Mouse (Mus musculus) hindbrain, embryonic 15.5 days (tissue): ENCODE results near the gene Acvrl1. TPM values are rescaled to one million over a fixed set of nuclear protein-coding genes. Genes with fewer than 3 reads are reported as not detected.

Experiments
- ATAC-seq: fragments of 200-750 bp; cut with Nextera tagmentation; 2 replicates; pipeline ENCODE4 v1.8.0; 2017; ENCODE audit warnings: low read depth, moderate number of reproducible peaks, moderate TSS enrichment; ENCODE audit not compliant: low FRiP score
- H3K27ac ChIP-seq: fragments of 300-500 bp; sonication (generic); replicated peaks from 2 replicates; pipeline ENCODE4 v1.5.1; 2015; ENCODE audit warnings: mild to moderate bottlenecking, inconsistent platforms
- H3K27me3 ChIP-seq: fragments of 300-500 bp; sonication (generic); 2 replicates; pipeline ENCODE4 v1.6.1; 2015; ENCODE audit warnings: control low read depth, inconsistent platforms
- H3K36me3 ChIP-seq: fragments of 300-500 bp; sonication (generic); 2 replicates; pipeline ENCODE4 v1.6.1; 2015; ENCODE audit warnings: control low read depth, inconsistent platforms
- H3K4me1 ChIP-seq: fragments of 300-500 bp; sonication (generic); replicated peaks from 2 replicates; pipeline ENCODE4 v1.6.1; 2015; ENCODE audit warnings: control low read depth, inconsistent platforms
- H3K4me2 ChIP-seq: fragments of 300-500 bp; sonication (generic); 2 replicates; pipeline ENCODE4 v1.6.1; 2015; ENCODE audit warnings: moderate library complexity, mild to moderate bottlenecking, inconsistent platforms
- H3K4me3 ChIP-seq: fragments of 300-500 bp; sonication (generic); 2 replicates; pipeline ENCODE4 v1.5.1; 2015; ENCODE audit warnings: mild to moderate bottlenecking, inconsistent platforms
- H3K9ac ChIP-seq: fragments of 300-500 bp; sonication (generic); 2 replicates; pipeline ENCODE4 v1.6.1; 2015; ENCODE audit warnings: inconsistent platforms
- H3K9me3 ChIP-seq: fragments of 300-500 bp; sonication (generic); 2 replicates; pipeline ENCODE4 v1.6.1; 2016; ENCODE audit warnings: control low read depth, inconsistent platforms
- WGBS: fragments of 180-500 bp; shearing (Covaris S2); methylation state at CpG from one replicate; pipeline ENCODE4 v1.1.7; 2015; 5-methylcytosine and 5-hydroxymethylcytosine counted together
- polyA plus RNA-seq: library from polyadenylated mRNA; unstranded; fragments of >200 nt; fragmentation: Nextera tagmentation; extraction: Ambion mirVana; gene quantifications from 2 replicates; pipeline ENCODE4 v1.2.1, GENCODE M21; 2015

Acvrl1 gene
- 9.5 and 9.6 TPM in 2 replicates for polyA plus RNA-seq

DNA sequence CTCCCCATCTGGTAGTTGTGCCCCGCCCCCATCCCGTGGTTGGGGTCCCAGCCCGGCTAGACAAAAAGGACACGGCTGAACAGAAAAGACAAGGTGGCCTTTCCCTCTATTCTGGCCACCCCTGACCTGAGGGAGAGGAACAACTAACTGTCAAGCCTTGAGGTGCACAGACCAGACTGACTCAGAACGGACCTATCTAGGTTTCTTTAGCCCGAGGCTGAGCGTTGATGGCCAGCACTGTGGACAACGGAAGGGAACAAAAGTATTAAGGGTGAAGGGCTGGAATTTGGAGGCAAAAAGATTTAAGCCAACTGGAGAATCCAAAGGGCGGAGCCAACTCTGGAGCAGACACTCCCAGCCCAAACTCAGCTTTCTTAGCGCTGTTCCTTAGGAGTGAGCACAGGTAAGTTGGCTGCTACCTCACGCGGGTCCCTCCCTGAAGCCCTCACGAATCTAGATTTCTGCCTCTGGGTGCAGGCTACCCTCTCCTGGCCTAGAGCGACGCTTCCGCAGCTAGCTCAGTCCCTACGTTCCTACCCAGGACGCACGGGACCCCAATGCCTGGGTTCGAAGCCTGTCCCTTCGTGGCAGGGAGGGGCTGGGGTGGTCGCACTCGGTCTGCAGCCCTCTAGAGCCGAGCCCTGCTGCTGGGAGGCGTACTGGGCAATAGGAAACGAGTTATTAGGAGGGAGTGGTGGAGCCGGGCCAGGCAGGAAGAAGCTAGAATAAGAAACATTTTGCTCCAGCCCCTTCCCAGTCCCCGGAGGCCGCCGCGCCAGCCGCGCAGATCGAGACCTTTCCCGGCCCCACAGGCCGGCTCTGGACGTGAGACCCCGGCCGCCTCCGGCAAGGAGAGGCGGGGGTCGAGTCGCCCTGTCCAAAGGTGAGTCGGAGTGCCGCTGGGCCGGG, at the start of gene Acvrl1:
Gene Acvrl1 (plus strand): TSS at position 342 of the 909 bp plus-strand sequence.
- Histone ChIP-seq H3K4me1 (peaks cover 9% of the 10 kb centered on the region; the same call in 1 of the 2 replicates), H3K27ac (no peak within 1 kb of the TSS), H3K27me3 (peaks cover 37% of the 10 kb centered on the region), H3K9me3 (no peaks in the 10 kb centered on the region), H3K4me2 (peak within 1 kb of the TSS; percentile 50), H3K4me3 (peak within 1 kb of the TSS; percentile 32), H3K36me3 (no peaks in the 10 kb centered on the region), H3K9ac (no peak within 1 kb of the TSS)
- no peak for ATAC-seq
- WGBS = 4% methylated on average over 46 of the region's 46 CpGs

DNA sequence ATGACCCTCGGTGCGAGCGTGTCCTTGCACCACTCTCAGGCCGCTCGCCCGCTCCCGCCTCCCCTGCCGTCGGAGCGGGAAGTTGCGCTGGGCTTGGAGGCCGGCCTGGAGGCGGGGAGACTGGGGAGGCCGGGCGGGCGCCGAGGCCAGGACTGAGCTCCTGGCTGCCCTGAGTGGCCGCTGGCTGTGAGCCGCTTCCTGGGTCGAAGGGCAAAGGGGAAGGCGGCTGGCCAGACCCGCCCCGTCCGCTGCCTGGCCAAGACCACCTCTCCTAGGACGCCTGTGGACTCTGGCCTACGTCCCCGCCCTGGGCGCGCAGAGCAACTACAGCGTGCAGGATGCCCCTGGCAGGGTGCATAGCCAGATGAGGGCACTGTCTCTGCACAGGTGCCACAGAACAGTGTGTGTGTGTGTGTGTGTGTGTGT, 49.6 kb upstream of the Acvrl1 start:
- peak overlapping the region; percentile 89 for H3K4me2 ChIP-seq
- peak overlapping the region; percentile 68 for H3K4me3 ChIP-seq
- WGBS = 2% methylated on average over 29 of the region's 30 CpGs
- H3K9me3 ChIP-seq = no peaks in the 10 kb centered on the region
- peaks cover 37% of the 10 kb centered on the region for H3K4me1 ChIP-seq
- ATAC-seq = peak; percentile 64
- peak overlapping the region; percentile 65 for H3K27ac ChIP-seq
- no peaks in the 10 kb centered on the region for H3K36me3 ChIP-seq
- H3K9ac ChIP-seq = peak overlapping the region; percentile 70
- H3K27me3 ChIP-seq = no peaks in the 10 kb centered on the region

DNA sequence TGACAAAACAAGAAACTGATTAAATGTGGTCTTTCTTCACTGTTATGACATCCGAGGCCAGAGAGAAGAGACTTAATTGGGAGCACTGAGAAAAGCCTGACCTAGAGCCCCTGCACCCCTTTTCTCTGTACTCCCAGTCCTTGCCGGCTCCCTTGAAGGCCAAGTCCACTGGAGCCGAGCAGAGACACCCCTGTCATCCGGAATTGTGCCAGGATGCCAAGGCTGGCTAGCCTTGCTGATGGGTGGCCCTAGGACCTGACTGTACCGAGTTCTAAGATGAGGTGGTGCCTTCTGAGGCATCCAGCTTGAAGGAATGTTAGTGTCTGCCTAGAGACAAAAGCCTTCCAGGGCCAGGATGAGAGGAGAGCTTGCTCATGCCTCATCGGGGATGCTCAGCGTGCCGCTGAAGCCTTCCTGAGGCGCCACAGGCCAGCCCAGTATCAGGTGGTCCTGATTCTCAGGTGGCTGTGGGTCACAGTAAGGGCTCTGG, 48.2 kb upstream of the Acvrl1 start:
- H3K4me1 ChIP-seq = peaks cover 36% of the 10 kb centered on the region
- H3K27me3 ChIP-seq = no peaks in the 10 kb centered on the region
- ATAC-seq = no peak
- H3K4me3 ChIP-seq = no peak overlapping the region
- H3K9ac ChIP-seq = no peak overlapping the region
- H3K9me3 ChIP-seq = no peaks in the 10 kb centered on the region
- H3K27ac ChIP-seq = no peak overlapping the region
- H3K4me2 ChIP-seq = no peak overlapping the region
- H3K36me3 ChIP-seq = no peaks in the 10 kb centered on the region
- 65% methylated on average over 9 of the region's 9 CpGs for WGBS

DNA sequence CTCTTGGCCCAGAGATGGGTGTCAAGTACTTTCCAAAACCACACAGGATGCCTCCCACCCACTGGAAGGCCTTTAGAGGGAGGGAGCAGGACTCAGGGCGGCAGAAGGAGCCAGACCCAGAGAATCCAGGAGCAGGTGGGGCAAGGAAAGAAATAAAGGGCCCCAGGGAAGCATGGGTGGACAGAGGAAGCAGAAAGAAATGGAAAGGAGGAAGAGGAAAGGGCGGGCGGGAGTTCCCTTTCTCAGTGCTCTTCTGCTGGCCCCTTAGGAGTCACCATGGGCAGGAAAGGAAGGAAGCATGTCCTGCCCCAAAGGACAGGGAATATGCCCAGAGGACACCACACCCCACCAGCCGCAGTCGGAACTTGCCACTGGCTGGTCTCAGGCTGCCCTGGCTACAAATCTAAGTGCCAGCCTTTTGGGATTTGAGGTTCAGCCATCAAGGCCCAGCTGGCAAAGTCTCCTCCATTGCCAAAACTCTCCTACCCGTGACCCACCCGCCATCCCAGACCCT, 47.2 kb upstream of the Acvrl1 start:
- Histone ChIP-seq H3K27me3 (no peaks in the 10 kb centered on the region), H3K27ac (no peak overlapping the region), H3K4me1 (peaks cover 26% of the 10 kb centered on the region), H3K9ac (no peak overlapping the region), H3K9me3 (no peaks in the 10 kb centered on the region), H3K4me3 (no peak overlapping the region), H3K4me2 (no peak overlapping the region), H3K36me3 (no peaks in the 10 kb centered on the region)
- WGBS = 63% methylated on average over 7 of the region's 7 CpGs
- no peak for ATAC-seq

DNA sequence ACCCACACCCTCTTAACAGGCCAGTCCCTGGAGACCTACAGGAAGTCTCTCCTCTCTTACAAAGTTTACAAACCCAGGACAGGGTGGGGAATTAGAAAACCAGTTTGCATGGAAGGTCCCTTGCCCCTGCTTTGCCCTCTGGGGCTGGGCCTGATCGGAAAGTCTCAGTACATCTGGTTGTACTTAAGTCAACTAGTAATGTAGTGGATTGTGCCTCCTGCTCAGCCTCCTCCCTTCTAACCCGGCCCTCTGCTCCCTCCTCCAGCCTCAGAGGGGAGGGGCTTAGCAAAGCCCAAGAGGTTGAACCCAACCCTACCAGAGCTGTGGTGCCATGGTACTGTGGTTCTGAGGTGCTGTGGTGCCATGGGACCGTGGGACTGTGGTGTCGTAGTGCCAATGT, 46.1 kb upstream of the Acvrl1 start:
- H3K36me3 ChIP-seq = no peaks in the 10 kb centered on the region
- peaks cover 15% of the 10 kb centered on the region for H3K4me1 ChIP-seq
- H3K4me3 ChIP-seq = no peak overlapping the region
- H3K9me3 ChIP-seq = no peaks in the 10 kb centered on the region
- no peak for ATAC-seq
- H3K27ac ChIP-seq = no peak overlapping the region
- no peak overlapping the region for H3K4me2 ChIP-seq
- 58% methylated on average over 4 of the region's 4 CpGs for WGBS
- H3K9ac ChIP-seq = no peak overlapping the region
- H3K27me3 ChIP-seq = no peaks in the 10 kb centered on the region

DNA sequence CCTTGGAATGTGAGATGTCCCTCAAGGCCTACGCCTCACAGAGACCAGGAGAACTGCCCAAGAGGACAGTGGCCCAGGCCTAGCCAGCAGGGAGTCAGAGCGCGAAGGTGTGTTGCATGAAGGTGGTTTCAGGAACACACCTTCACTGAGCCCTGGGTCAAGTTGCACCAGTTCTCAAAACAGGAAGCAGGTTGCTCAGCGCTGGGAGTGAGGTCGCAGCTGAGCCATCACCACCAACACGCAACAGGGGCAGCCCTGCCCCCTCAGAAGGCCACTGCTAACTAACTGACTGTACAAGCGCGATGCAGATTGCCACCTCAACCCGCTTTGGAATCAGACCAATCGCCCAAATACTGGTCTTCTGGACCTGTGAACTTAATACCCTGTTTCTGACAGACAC, 43.8 kb upstream of the Acvrl1 start:
- Histone ChIP-seq H3K36me3 (no peaks in the 10 kb centered on the region), H3K4me1 (peaks cover 6% of the 10 kb centered on the region), H3K9ac (no peak overlapping the region), H3K4me3 (no peak overlapping the region), H3K4me2 (no peak overlapping the region), H3K9me3 (no peaks in the 10 kb centered on the region), H3K27me3 (no peaks in the 10 kb centered on the region), H3K27ac (no peak overlapping the region)
- WGBS = 83% methylated on average over 10 of the region's 10 CpGs
- no peak for ATAC-seq

DNA sequence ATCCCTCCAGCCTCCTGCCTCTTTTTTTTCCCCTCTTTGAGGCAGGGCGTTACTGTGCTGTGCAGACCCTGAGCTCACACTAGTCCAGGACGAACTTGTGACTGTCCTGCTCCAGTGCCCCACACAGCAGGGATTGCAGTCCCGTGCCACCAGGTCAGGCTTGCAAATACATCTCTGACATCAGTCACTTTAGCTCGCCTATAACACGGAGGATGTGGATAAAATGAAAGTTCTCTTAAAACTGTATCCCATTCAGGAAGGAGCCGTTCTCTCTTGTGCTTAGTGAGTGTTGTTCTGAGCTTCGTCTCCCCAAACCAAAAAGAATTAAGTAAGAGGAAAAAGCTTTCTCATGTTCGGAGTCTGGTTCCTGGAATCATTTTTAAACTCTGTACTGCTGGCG, 41.9 kb upstream of the Acvrl1 start:
- no peaks in the 10 kb centered on the region for H3K36me3 ChIP-seq
- no peaks in the 10 kb centered on the region for H3K27me3 ChIP-seq
- WGBS = 67% methylated on average over 9 of the region's 9 CpGs
- ATAC-seq = no peak
- H3K27ac ChIP-seq = no peak overlapping the region
- H3K9ac ChIP-seq = no peak overlapping the region
- H3K4me1 ChIP-seq = peaks cover 6% of the 10 kb centered on the region
- no peaks in the 10 kb centered on the region for H3K9me3 ChIP-seq
- H3K4me3 ChIP-seq = no peak overlapping the region
- no peak overlapping the region for H3K4me2 ChIP-seq

DNA sequence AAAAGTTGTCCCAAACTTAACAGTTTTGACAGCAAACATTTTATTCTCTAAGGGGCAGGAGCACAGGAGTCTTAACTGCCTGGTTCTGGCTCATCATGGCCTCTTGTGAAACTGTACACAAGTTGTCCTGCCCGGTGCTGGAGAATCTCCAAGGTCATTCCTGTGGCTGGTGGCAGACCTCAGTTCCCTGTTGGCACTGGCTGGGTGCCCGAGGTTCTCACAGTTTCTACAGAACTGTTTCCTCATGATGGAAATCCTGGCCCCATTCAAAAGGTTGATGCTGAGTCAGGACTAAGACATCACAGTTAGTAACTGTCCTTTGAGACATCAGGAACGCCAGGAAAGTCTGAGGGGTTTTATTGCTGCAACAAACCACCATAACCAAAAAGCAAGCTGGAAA, 41.4 kb upstream of the Acvrl1 start:
- no peak overlapping the region for H3K4me3 ChIP-seq
- no peak overlapping the region for H3K27ac ChIP-seq
- 61% methylated on average over 3 of the region's 3 CpGs for WGBS
- H3K4me2 ChIP-seq = no peak overlapping the region
- H3K36me3 ChIP-seq = no peaks in the 10 kb centered on the region
- no peak overlapping the region for H3K9ac ChIP-seq
- peaks cover 6% of the 10 kb centered on the region for H3K4me1 ChIP-seq
- H3K27me3 ChIP-seq = no peaks in the 10 kb centered on the region
- H3K9me3 ChIP-seq = no peaks in the 10 kb centered on the region
- ATAC-seq = no peak

DNA sequence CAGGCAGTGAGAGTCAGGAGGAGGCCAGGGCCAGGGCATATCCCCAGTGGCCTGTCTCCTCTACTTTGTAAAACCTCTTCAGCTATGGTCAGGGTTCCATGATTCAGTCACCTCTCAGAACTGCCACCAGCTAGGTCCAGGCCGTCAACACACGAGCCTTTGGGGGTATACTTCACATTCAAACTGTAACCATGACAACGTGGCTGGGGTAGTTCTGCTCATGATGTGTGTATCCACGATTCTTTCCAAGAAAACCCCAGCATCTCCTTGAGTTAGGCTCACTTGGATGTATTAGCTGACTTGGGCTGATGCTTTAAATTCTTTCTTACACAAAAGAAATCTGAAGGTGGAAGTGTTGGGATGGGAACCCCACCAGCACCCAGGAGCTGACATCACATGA, 40.0 kb upstream of the Acvrl1 start:
- Histone ChIP-seq H3K4me2 (no peak overlapping the region), H3K27ac (no peak overlapping the region), H3K27me3 (no peaks in the 10 kb centered on the region), H3K9ac (no peak overlapping the region), H3K9me3 (no peaks in the 10 kb centered on the region), H3K4me3 (no peak overlapping the region), H3K4me1 (peaks cover 18% of the 10 kb centered on the region), H3K36me3 (no peaks in the 10 kb centered on the region)
- WGBS = 25% methylated on average over 4 of the region's 4 CpGs
- ATAC-seq = no peak

DNA sequence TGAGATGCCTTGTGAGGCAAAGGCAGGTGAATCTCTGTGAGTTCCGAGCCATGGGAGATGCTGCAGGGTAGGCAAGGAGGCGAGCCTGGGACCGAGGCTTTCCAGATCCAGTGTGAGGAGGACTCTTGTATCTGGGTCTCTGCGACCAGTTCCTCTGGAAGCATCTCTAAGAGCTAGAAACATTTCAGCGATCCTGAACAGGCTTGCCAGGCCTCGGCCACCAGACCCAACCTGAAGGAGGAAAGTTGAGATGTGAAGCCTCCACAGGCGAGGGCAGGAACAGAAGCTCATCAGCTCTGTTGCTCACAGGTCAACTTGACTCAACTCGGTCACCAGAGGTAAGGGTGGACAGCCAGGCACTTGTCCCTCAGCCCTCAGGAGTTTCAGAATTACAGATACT, 36.8 kb upstream of the Acvrl1 start:
- ATAC-seq = no peak
- 93% methylated on average over 8 of the region's 8 CpGs for WGBS

DNA sequence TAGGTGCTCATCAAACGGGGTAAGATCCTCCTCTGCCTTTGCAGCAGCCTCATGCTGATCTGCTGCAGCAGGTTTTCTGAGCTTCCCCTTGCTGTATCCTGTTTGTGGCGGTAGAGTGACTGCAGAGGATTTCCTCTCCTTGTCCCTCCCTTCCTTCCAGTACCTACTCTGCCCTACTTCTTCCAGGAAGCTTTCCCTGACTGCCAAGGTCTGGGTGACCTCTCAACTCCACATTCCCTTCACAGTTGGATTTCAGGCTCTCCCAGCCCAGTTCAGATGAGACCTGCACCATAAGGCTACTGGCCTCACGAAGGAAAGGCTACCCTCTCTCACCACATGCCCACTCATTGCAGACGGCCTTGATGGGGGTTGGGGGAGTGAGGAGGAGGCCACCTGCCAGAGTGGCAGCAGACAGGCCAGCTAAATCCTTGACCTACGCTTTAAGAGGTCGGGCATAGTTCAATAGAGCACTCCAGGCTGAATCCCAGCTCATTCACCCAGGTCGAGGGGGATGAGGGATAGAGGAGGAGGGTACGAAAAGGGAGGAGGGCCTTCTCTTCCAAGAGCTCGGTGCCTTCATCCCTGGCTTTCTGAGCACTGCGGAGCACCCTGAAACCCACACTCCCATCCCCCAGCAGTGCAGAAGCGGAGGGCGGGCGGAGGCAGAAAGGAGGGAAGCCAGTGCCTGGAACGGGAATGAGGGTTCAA, 36.0 kb upstream of the Acvrl1 start:
- WGBS = 22% methylated on average over 14 of the region's 14 CpGs
- peak overlapping the region; percentile 19 for H3K4me2 ChIP-seq

More for the DNA sequence above, 36.8 kb upstream of the Acvrl1 start:
- Histone ChIP-seq H3K9ac (no peak overlapping the region), H3K36me3 (no peaks in the 10 kb centered on the region), H3K4me2 (no peak overlapping the region), H3K9me3 (no peaks in the 10 kb centered on the region), H3K4me1 (peaks cover 25% of the 10 kb centered on the region), H3K27ac (no peak overlapping the region), H3K4me3 (no peak overlapping the region), H3K27me3 (no peaks in the 10 kb centered on the region)

More for the DNA sequence above, 36.0 kb upstream of the Acvrl1 start:
- peak; percentile 10; the same call in 1 of the 2 replicates for ATAC-seq
- H3K9ac ChIP-seq = 0 out of 2 replicates have a peak overlapping the region, but pooled peaks have one; percentile 2
- no peaks in the 10 kb centered on the region for H3K9me3 ChIP-seq
- H3K4me1 ChIP-seq = peaks cover 25% of the 10 kb centered on the region
- no peaks in the 10 kb centered on the region for H3K27me3 ChIP-seq
- H3K36me3 ChIP-seq = no peaks in the 10 kb centered on the region
- H3K4me3 ChIP-seq = no peak overlapping the region
- H3K27ac ChIP-seq = peak overlapping the region; percentile 47
